Mouse (Mus musculus): Measurements from ENCODE around the gene Arl2. TPM values are rescaled to one million over a fixed set of nuclear protein-coding genes. Genes with fewer than 3 reads are reported as not detected.
A peak's percentile ranks its signal among the peaks of the same experiment; 100 is the strongest.
"Not testable (repeated sequence)": the region's sequence is repeated elsewhere in the genome, so short reads cannot be mapped to it uniquely, and the experiment has no call there.

Arl2 gene
- polyA plus RNA-seq, 1 experiment from 2014 or later: 101 TPM

- Histone ChIP-seq H3K27ac (ENCODE audit: low read depth) (no peak overlapping the region), H3K4me2 (ENCODE audit: low read length) (no peak overlapping the region), H3K36me3 (ENCODE audit: control insufficient read depth, insufficient read depth, low read length) (peaks cover 24% of the 10 kb centered on the region; the same call in 1 of the 2 replicates), H3K4me1 (replicated peaks; ENCODE audit: control insufficient read depth, insufficient read depth, low read length) (0 out of 2 replicates have a peak, but pooled peaks cover 2% of the 10 kb centered on the region), H3K4me3 (ENCODE audit: low read depth, low read length) (no peak overlapping the region), H3K27me3 (replicated peaks; ENCODE audit: control insufficient read depth, insufficient read depth, low read length) (no peaks in the 10 kb centered on the region), H3K9ac (ENCODE audit: low read length) (no peak overlapping the region), H3K9me3 (ENCODE audit: control insufficient read depth, low read length) (no peaks in the 10 kb centered on the region)
- no peak for ATAC-seq (replicated peaks; ENCODE audit: low FRiP score, low TSS enrichment, low read depth)
- no peak for DNase-seq (ENCODE audit: low spot score)
- WGBS: 82% methylated on average over 7 of the region's 7 CpGs
Measured at GRCm38 (mm10) chr19:6132171-6132827, 9.0 kb downstream of the Arl2 start.

DNA sequence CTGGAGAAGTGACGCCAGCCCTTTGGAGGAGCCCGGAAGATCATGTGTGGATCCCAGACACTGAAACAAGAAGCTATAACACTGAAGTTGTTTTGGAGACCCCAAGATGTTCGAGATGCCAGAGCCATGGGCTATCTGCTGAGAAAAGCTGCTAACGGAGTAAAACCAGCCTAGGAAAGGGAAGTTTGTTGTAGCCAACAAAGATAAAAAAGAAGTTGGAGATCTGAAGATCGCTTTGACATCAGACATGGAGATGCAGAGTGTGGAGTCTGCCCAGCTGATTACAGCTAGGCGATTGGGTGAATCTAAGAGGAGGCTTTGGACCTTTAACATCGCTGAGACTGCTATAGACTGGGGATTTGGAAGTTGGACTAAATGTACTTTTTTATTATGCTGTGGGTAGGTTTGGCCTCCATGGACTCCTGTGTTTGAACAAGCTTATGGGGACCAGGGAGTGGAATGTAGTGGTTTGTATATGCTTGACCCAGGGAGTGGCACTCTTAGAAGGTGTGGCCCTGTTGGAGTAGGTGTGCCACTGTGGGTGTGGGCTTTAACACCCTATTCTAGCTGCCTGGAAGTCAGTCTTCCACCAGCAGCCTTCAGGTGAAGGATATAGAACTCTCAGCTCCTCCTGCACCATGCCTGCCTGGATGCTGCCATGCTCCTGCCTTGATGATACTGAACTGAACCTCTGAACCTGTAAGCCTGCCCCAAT, 10.8 kb downstream of the Arl2 start:
- not testable (repeated sequence) for H3K9ac ChIP-seq (ENCODE audit: low read length); H3K4me1 ChIP-seq (replicated peaks; ENCODE audit: control insufficient read depth, insufficient read depth, low read length); H3K27ac ChIP-seq (ENCODE audit: low read depth); ATAC-seq (replicated peaks; ENCODE audit: low FRiP score, low TSS enrichment, low read depth); H3K4me3 ChIP-seq (ENCODE audit: low read depth, low read length); H3K4me2 ChIP-seq (ENCODE audit: low read length); H3K27me3 ChIP-seq (replicated peaks; ENCODE audit: control insufficient read depth, insufficient read depth, low read length); H3K9me3 ChIP-seq (ENCODE audit: control insufficient read depth, low read length); DNase-seq (ENCODE audit: low spot score)
- H3K36me3 ChIP-seq (ENCODE audit: control insufficient read depth, insufficient read depth, low read length): peaks cover 12% of the 10 kb centered on the region; the same call in 1 of the 2 replicates
- WGBS: 76% methylated on average over 7 of the region's 7 CpGs

GRCm38 (mm10) chr19:6127760-6128341, 13.5 kb downstream of the Arl2 start, which contains the start of gene Snx15:
Snx15 (minus strand) TSS chr19:6128304.
- Histone ChIP-seq H3K9me3 (ENCODE audit: control insufficient read depth, low read length) (no peaks in the 10 kb centered on the region), H3K4me2 (ENCODE audit: low read length) (peak within 1 kb of the TSS; percentile 57), H3K36me3 (ENCODE audit: control insufficient read depth, insufficient read depth, low read length) (no peaks in the 10 kb centered on the region), H3K9ac (ENCODE audit: low read length) (peak within 1 kb of the TSS; percentile 67), H3K4me3 (ENCODE audit: low read depth, low read length) (peak within 1 kb of the TSS; percentile 56), H3K4me1 (replicated peaks; ENCODE audit: control insufficient read depth, insufficient read depth, low read length) (peaks cover 2% of the 10 kb centered on the region; the same call in 1 of the 2 replicates), H3K27ac (ENCODE audit: low read depth) (peak within 1 kb of the TSS; percentile 91), H3K27me3 (replicated peaks; ENCODE audit: control insufficient read depth, insufficient read depth, low read length) (no peaks in the 10 kb centered on the region)
- WGBS: under 1% methylated on average over 32 of the region's 32 CpGs
- DNase-seq (ENCODE audit: low spot score) (peak; percentile 96), ATAC-seq (replicated peaks; ENCODE audit: low FRiP score, low TSS enrichment, low read depth) (peak; percentile 89)

GRCm38 (mm10) chr19:6126789-6127580, 14.4 kb downstream of the Arl2 start:
- Histone ChIP-seq H3K36me3 (ENCODE audit: control insufficient read depth, insufficient read depth, low read length) (no peaks in the 10 kb centered on the region), H3K27ac (ENCODE audit: low read depth) (peak overlapping the region; percentile 91; the same call in 1 of the 2 replicates), H3K9ac (ENCODE audit: low read length) (no peak overlapping the region), H3K4me2 (ENCODE audit: low read length) (peak overlapping the region; percentile 57), H3K9me3 (ENCODE audit: control insufficient read depth, low read length) (no peaks in the 10 kb centered on the region), H3K4me3 (ENCODE audit: low read depth, low read length) (peak overlapping the region; percentile 56), H3K4me1 (replicated peaks; ENCODE audit: control insufficient read depth, insufficient read depth, low read length) (peaks cover 2% of the 10 kb centered on the region; the same call in 1 of the 2 replicates), H3K27me3 (replicated peaks; ENCODE audit: control insufficient read depth, insufficient read depth, low read length) (no peaks in the 10 kb centered on the region)
- no peak for ATAC-seq (replicated peaks; ENCODE audit: low FRiP score, low TSS enrichment, low read depth)
- DNase-seq (ENCODE audit: low spot score): no peak
- 71% methylated on average over 10 of the region's 10 CpGs for WGBS

GRCm38 (mm10) chr19:6126289-6126688, 15.1 kb downstream of the Arl2 start:
- peaks cover 2% of the 10 kb centered on the region; the same call in 1 of the 2 replicates for H3K4me1 ChIP-seq (replicated peaks; ENCODE audit: control insufficient read depth, insufficient read depth, low read length)
- 30% methylated on average over 4 of the region's 4 CpGs for WGBS
- H3K4me3 ChIP-seq (ENCODE audit: low read depth, low read length): no peak overlapping the region
- H3K4me2 ChIP-seq (ENCODE audit: low read length): no peak overlapping the region
- no peaks in the 10 kb centered on the region for H3K9me3 ChIP-seq (ENCODE audit: control insufficient read depth, low read length)
- DNase-seq (ENCODE audit: low spot score) (no peak), ATAC-seq (replicated peaks; ENCODE audit: low FRiP score, low TSS enrichment, low read depth) (no peak)
- H3K36me3 ChIP-seq (ENCODE audit: control insufficient read depth, insufficient read depth, low read length): peaks cover under 1% of the 10 kb centered on the region; the same call in 1 of the 2 replicates
- H3K27me3 ChIP-seq (replicated peaks; ENCODE audit: control insufficient read depth, insufficient read depth, low read length): no peaks in the 10 kb centered on the region
- H3K9ac ChIP-seq (ENCODE audit: low read length): no peak overlapping the region
- H3K27ac ChIP-seq (ENCODE audit: low read depth): no peak overlapping the region

GRCm38 (mm10) chr19:6124898-6125297, 16.4 kb downstream of the Arl2 start:
- ATAC-seq (replicated peaks; ENCODE audit: low FRiP score, low TSS enrichment, low read depth): no peak

GRCm38 (mm10) chr19:6123330-6123729, 18.0 kb downstream of the Arl2 start:
- Histone ChIP-seq H3K36me3 (ENCODE audit: control insufficient read depth, insufficient read depth, low read length) (peaks cover 4% of the 10 kb centered on the region; the same call in 1 of the 2 replicates), H3K27ac (ENCODE audit: low read depth) (peak overlapping the region; percentile 9; the same call in 1 of the 2 replicates), H3K9ac (ENCODE audit: low read length) (no peak overlapping the region), H3K9me3 (ENCODE audit: control insufficient read depth, low read length) (no peaks in the 10 kb centered on the region), H3K4me1 (replicated peaks; ENCODE audit: control insufficient read depth, insufficient read depth, low read length) (peaks cover 6% of the 10 kb centered on the region; the same call in 1 of the 2 replicates), H3K4me2 (ENCODE audit: low read length) (no peak overlapping the region), H3K27me3 (replicated peaks; ENCODE audit: control insufficient read depth, insufficient read depth, low read length) (no peaks in the 10 kb centered on the region), H3K4me3 (ENCODE audit: low read depth, low read length) (no peak overlapping the region)
- 57% methylated on average over 8 of the region's 8 CpGs for WGBS
- DNase-seq (ENCODE audit: low spot score) (no peak), ATAC-seq (replicated peaks; ENCODE audit: low FRiP score, low TSS enrichment, low read depth) (no peak)

More at GRCm38 (mm10) chr19:6124898-6125297, 16.4 kb downstream of the Arl2 start:
- Histone ChIP-seq H3K36me3 (ENCODE audit: control insufficient read depth, insufficient read depth, low read length) (peaks cover 4% of the 10 kb centered on the region; the same call in 1 of the 2 replicates), H3K9ac (ENCODE audit: low read length) (no peak overlapping the region), H3K9me3 (ENCODE audit: control insufficient read depth, low read length) (no peaks in the 10 kb centered on the region), H3K27me3 (replicated peaks; ENCODE audit: control insufficient read depth, insufficient read depth, low read length) (no peaks in the 10 kb centered on the region), H3K27ac (ENCODE audit: low read depth) (no peak overlapping the region), H3K4me1 (replicated peaks; ENCODE audit: control insufficient read depth, insufficient read depth, low read length) (peaks cover 2% of the 10 kb centered on the region; the same call in 1 of the 2 replicates), H3K4me2 (ENCODE audit: low read length) (no peak overlapping the region), H3K4me3 (ENCODE audit: low read depth, low read length) (no peak overlapping the region)
- 81% methylated on average over 2 of the region's 2 CpGs for WGBS
- no peak for DNase-seq (ENCODE audit: low spot score)

- no peak overlapping the region for H3K27ac ChIP-seq (ENCODE audit: low read depth)
- H3K27me3 ChIP-seq (replicated peaks; ENCODE audit: control insufficient read depth, insufficient read depth, low read length): no peaks in the 10 kb centered on the region
- H3K9me3 ChIP-seq (ENCODE audit: control insufficient read depth, low read length): no peaks in the 10 kb centered on the region
- H3K36me3 ChIP-seq (ENCODE audit: control insufficient read depth, insufficient read depth, low read length): peaks cover 4% of the 10 kb centered on the region; the same call in 1 of the 2 replicates
- H3K4me3 ChIP-seq (ENCODE audit: low read depth, low read length): 0 out of 2 replicates have a peak overlapping the region, but pooled peaks have one; percentile 8
- WGBS: 31% methylated on average over 16 of the region's 19 CpGs
- ATAC-seq (replicated peaks; ENCODE audit: low FRiP score, low TSS enrichment, low read depth) (peak; percentile 12), DNase-seq (ENCODE audit: low spot score) (peak; percentile 65)
- H3K9ac ChIP-seq (ENCODE audit: low read length): peak overlapping the region; percentile 27; the same call in 1 of the 2 replicates
- H3K4me1 ChIP-seq (replicated peaks; ENCODE audit: control insufficient read depth, insufficient read depth, low read length): peaks cover 11% of the 10 kb centered on the region; the same call in 1 of the 2 replicates
- peak overlapping the region; percentile 22; the same call in 1 of the 2 replicates for H3K4me2 ChIP-seq (ENCODE audit: low read length)
Measured at GRCm38 (mm10) chr19:6121761-6122160, 19.6 kb downstream of the Arl2 start.

Measured in intestine, embryonic 14.5 days (tissue).